Mouse (Mus musculus): ENCODE measurements at regions not wholly inside any gene's neighbourhood (a gene's known extent, or its start where the extent isn't known, plus 50 kb on each side); places are given as distances from the start of the nearest gene placed in this dataset.

GRCm38 (mm10) chr5:106295538-106295937 is 162.4 kb downstream of the Barhl2 start:
- no peak for TF ChIP-seq CTCF (IDR thresholded peaks at IDR 0.05; ENCODE audit: insufficient read depth, low read depth, low read length)
- no peak for TF ChIP-seq POLR2A (IDR thresholded peaks at IDR 0.05; ENCODE audit: insufficient read depth, low read depth, low read length)
